Mouse (Mus musculus) intestine, postnatal 0 days (tissue): ENCODE data around the gene Hcar2. TPM values are rescaled to one million over a fixed set of nuclear protein-coding genes. Genes with fewer than 3 reads are reported as not detected.

ENCODE experiments used
- ATAC-seq: fragments of 200-750 bp; cut with Nextera tagmentation; 2 replicates; pipeline ENCODE4 v1.8.0; 2017; ENCODE audit warnings: mild to moderate bottlenecking, moderate TSS enrichment, moderate library complexity
- H3K27ac ChIP-seq: fragments of 300-500 bp; sonication (generic); 2 replicates; pipeline ENCODE4 v1.5.1; 2014; ENCODE audit warnings: mild to moderate bottlenecking, low read depth, low read length, moderate library complexity
- H3K27me3 ChIP-seq: fragments of 300-500 bp; sonication (generic); replicated peaks from 2 replicates; pipeline ENCODE4 v1.6.1; 2014; ENCODE audit warnings: low read length, mixed read lengths; ENCODE audit not compliant: control insufficient read depth, insufficient read depth
- H3K36me3 ChIP-seq: fragments of 300-500 bp; sonication (generic); 2 replicates; pipeline ENCODE4 v1.6.1; 2014; ENCODE audit warnings: mild to moderate bottlenecking, moderate library complexity; ENCODE audit not compliant: control insufficient read depth, insufficient read depth
- H3K4me1 ChIP-seq: fragments of 300-500 bp; sonication (generic); replicated peaks from 2 replicates; pipeline ENCODE4 v1.6.1; 2014; ENCODE audit warnings: antibody characterized with exemption, low read length, mixed read lengths; ENCODE audit not compliant: control insufficient read depth, insufficient read depth
- H3K4me2 ChIP-seq: fragments of 300-500 bp; sonication (generic); replicated peaks from 2 replicates; pipeline ENCODE4 v1.6.1; 2014; ENCODE audit warnings: low read depth, mild to moderate bottlenecking, moderate library complexity
- H3K4me3 ChIP-seq: fragments of 300-500 bp; sonication (generic); 2 replicates; pipeline ENCODE4 v1.5.1; 2014; ENCODE audit warnings: low read depth, low read length
- H3K9ac ChIP-seq: fragments of 300-500 bp; sonication (generic); 2 replicates; pipeline ENCODE4 v1.6.1; 2014; ENCODE audit warnings: mild to moderate bottlenecking, low read depth, low read length
- H3K9me3 ChIP-seq: fragments of 300-500 bp; sonication (generic); 2 replicates; pipeline ENCODE4 v1.6.1; 2016; ENCODE audit warnings: mixed run types; ENCODE audit not compliant: control insufficient read depth
- CTCF ChIP-seq: sonication (generic); IDR thresholded peaks from 2 replicates; pipeline ENCODE4 v1.5.1; 2016; ENCODE audit warnings: low read depth, mild to moderate bottlenecking, control low read depth, antibody characterized with exemption, moderate library complexity
- WGBS: fragments of 180-500 bp; shearing (Covaris S2); extraction: QIAGEN DNeasy Blood & Tissue Kit; methylation state at CpG from one replicate; pipeline ENCODE4 v1.1.7; 2014; 5-methylcytosine and 5-hydroxymethylcytosine counted together
- polyA plus RNA-seq: library from polyadenylated mRNA; unstranded; fragments of >200 nt; fragmentation: Nextera tagmentation; extraction: Ambion mirVana; gene quantifications from 2 replicates; pipeline ENCODE4 v1.2.1, GENCODE M21; 2015

Gene Hcar2
- polyA plus RNA-seq, 1 experiment from 2014 or later = 0.16 TPM

DNA sequence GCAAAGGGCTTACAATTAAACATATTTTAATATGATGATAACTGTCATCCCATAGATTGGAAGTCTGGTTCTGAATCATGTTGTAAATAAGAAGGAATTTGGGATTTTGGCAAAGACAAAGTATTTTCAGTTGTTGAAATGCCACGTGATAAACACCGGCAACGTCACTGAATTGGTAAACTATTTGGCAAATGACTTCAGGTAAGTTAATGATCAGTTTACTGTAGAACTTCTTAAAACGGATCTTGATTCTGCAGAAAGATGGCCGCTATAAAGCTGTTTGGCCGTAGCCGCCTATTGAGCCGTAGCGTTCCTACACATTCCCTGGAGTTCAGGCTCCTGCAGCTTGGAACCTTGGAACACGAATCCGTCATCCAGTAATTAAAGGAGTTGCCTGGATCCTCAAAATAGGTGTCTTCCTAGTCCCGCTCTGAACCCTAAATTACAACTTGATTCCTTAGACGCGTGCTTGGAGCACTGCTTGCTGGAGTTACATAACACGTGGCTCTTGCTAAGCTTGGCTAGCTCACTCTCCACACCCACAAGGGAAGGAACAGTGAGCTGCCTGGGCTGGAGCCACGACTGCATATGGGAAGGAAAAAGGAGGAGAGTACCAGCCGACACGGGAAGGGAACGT is 46.2 kb downstream of the Hcar2 start:
- WGBS = 94% methylated on average over 19 of the region's 19 CpGs
- no peaks in the 10 kb centered on the region for H3K4me1 ChIP-seq
- no peak for ATAC-seq
- no peak overlapping the region for H3K4me3 ChIP-seq
- no peak overlapping the region for H3K9ac ChIP-seq
- no peaks in the 10 kb centered on the region for H3K27me3 ChIP-seq
- TF ChIP-seq CTCF = no peak
- 0 out of 2 replicates have a peak overlapping the region, but pooled peaks have one; percentile 7 for H3K27ac ChIP-seq
- H3K36me3 ChIP-seq = peaks cover 10% of the 10 kb centered on the region; the same call in 1 of the 2 replicates
- H3K4me2 ChIP-seq = no peak overlapping the region
- no peaks in the 10 kb centered on the region for H3K9me3 ChIP-seq

DNA sequence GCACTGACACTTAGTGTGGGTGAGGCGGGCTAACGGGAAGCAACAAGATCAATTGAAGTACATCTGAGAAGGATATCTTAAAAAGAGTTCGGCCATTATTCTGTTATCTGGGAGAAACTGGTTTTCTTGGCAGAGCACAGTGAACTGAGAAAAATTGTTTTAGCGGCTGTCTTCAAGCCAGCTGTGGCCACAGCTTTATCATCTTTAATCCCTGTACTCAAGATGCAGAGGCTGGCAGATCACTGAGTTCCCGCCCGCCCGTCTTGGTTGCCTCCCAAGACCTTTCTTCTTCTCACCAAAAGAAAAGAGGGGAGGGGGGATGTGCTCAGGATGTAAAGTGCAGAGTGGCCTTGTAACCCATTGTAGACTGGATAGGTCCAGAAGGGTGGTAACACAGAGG is 48.4 kb downstream of the Hcar2 start:
- Histone ChIP-seq H3K36me3 (peaks cover 15% of the 10 kb centered on the region; the same call in 1 of the 2 replicates), H3K9me3 (no peaks in the 10 kb centered on the region), H3K27ac (no peak overlapping the region), H3K27me3 (no peaks in the 10 kb centered on the region), H3K4me1 (no peaks in the 10 kb centered on the region), H3K4me2 (no peak overlapping the region), H3K9ac (no peak overlapping the region), H3K4me3 (no peak overlapping the region)
- no peak for TF ChIP-seq CTCF
- WGBS = 91% methylated on average over 7 of the region's 7 CpGs
- ATAC-seq = no peak

Other genes with a start within 250 kb of the Hcar2 start
- gene Clip1, start 180.9 kb downstream of the Hcar2 start, polyA plus RNA-seq = 15.7 and 17.7 TPM in 2 replicates
- gene Zcchc8, start 144.4 kb downstream of the Hcar2 start, polyA plus RNA-seq = 27.1 and 32.6 TPM in 2 replicates
- 65.2 and 68.7 TPM in 2 replicates for gene Rsrc2, start 116.1 kb downstream of the Hcar2 start, polyA plus RNA-seq
- gene Kntc1, start 115.8 kb downstream of the Hcar2 start, polyA plus RNA-seq = 4.5 and 5.0 TPM in 2 replicates
- gene Hcar1, start 14.5 kb upstream of the Hcar2 start, polyA plus RNA-seq = 1.4 TPM in 2 replicates
- gene Denr, start 41.7 kb upstream of the Hcar2 start, polyA plus RNA-seq = 82.7 and 89.1 TPM in 2 replicates
- 0.35 and 0.41 TPM in 2 replicates for gene Gm43518, start 61.9 kb upstream of the Hcar2 start, polyA plus RNA-seq
- gene Ccdc62, start 65.2 kb upstream of the Hcar2 start, polyA plus RNA-seq = 3.8 and 4.0 TPM in 2 replicates
- gene Hip1r, start 108.1 kb upstream of the Hcar2 start, polyA plus RNA-seq = 18.3 and 22.6 TPM in 2 replicates
- gene Vps37b, start 166.8 kb upstream of the Hcar2 start, polyA plus RNA-seq = 16.7 and 17.8 TPM in 2 replicates
- gene Abcb9, start 230.3 kb upstream of the Hcar2 start, polyA plus RNA-seq = 4.0 and 4.6 TPM in 2 replicates
- 21.3 and 25.0 TPM in 2 replicates for gene Ogfod2, start 246.8 kb upstream of the Hcar2 start, polyA plus RNA-seq